Mouse (Mus musculus) urinary bladder, postnatal 36 days (tissue): ENCODE data around the gene Ift81.
"Not testable (repeated sequence)": the region's sequence is repeated elsewhere in the genome, so short reads cannot be mapped to it uniquely, and the experiment has no call there.

Experiments used
- DNase-seq, 2 experiments: peaks; one replicate each; pipeline ENCODE4 v3.0.0; 2022; ENCODE audit warnings: low spot score in 2 of 2, mixed read lengths in 1 of 2

The Ift81 gene

DNA sequence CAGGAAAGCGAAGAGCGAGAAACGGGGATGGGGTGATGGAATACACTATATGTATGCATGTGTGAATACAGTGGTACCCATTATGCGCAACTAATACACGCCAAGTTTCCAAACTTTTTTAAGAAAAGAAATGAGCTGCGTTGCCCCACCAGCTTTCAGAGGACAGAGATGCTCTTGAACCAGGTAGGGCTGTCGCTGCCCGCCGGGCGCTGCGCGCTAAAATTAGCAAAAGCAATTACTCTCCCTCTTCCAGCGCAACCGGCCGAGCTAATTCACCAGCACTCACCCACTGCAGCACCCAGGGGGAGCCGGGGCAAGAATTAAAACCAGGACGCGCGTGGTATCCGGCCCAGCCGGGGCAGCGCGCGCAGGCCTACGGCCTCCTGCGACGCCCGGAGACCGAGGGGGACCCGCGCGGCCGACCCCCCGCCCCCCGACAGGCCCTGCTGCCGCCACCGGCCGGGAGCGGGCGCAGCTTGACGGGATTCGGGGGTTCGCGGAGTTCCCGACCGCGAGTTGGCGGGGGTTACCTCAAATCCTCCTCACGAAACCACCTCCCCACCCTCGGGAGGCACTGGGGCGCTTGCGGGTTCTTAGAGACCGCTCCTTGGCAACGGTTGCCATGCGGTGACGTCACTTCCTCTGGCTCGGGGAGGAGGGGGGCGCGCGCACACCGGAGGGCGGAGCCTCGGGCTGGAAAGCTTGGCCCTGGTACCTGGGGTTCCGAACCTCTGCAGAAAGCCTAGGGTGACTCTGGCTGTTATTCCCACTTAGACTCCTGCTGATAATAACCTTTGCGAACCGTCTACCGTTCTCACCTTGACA is at the start of gene Ift81:
Ift81 (minus strand) TSS at position 611 of the 825 bp plus-strand sequence.
- peak; percentile 89 to 92 for DNase-seq

DNA sequence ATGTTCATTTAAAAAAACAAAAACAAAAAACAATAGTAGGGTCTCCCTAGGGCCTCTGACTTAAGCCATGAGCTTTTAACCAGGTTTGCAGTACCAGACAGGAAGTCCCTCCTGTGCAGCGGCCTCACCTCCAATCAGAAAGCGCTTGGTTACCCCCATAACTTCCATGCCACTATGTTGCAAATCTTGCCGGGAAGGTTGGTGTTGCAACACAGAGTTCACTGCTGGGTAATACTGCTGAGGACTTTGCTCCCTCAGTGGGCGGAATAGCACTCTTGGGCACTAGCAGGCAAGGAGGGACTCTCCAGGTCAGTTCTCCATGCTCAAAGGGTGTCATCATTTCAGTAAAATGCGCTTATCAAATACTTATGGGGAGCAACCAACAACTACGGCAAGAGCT is 48.2 kb upstream of the Ift81 start:
- no peak for DNase-seq

DNA sequence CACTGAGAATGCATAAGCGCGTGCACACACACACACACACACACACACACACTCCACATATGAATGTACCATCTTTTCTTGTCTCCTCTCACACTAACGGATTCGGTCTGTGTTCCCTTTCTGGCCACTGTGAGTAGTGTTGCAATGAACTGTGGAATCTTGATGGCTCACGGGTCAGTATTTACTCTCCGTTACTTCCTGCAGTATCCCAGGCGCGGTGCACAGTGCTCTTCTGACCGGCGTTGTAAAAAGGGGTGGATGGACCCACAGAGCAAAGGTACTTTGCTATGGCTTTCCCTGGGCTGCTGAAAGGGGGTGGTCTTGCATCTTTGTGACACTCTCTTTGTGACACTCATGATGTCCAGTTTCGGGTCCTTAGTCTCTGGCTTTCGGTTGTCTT is 42.5 kb upstream of the Ift81 start:
- DNase-seq: no peak

DNA sequence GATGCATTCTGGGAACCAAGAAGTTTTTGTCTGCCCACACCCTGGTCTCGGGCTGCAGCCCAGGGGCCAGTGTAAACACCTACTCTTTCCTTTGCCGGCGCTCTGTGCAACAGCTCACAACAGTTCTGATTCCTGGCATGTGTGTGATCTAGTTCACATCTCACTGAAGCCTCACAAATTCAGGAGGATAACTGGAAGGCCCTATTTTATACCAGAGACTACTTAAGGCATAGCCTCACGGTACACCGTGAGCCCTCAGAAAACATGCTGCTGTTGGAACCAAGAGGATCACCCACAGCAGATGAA is 39.9 kb upstream of the Ift81 start:
- no peak for DNase-seq

DNA sequence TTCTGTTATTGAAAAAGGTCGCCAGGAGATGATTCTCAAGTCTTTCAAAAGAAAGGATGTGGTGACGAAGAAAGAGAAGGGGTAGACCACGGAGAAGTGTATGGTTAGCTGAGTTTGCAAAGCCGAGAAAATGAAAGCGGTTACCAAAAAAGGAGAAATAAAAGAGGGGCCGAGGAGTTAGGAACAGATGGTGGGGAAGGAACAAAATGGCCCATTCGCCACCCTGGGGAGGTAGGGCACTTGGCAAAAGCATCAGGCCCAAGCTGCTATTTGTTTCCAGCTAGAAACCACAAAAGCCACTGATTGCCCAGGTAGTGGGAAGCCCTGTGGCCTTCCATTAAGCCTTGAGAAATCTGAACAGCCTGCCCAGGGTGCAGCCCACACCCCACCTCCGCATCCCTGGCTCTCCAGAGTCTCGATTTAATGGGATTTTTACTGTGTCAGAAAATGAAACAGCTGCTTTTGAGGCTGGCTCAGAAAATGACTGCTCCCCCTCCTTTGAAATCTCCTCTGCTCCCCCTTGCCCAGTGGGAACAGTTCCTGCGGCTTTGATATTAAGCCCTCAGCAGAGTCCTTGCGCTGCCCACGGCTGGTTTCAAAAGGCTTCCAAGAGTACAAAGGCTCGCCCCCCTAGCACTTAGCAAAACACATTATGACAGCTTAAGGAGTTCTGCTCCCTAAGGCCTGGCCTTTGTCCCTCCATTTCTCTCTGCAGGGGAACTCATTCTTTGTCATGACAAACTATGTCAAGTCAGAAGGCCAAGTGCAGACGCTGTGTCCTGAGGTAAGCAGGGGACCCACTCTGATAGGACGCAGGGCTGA is 39.3 kb upstream of the Ift81 start:
- peak in 1 of 2 experiments; percentile 10 for DNase-seq

DNA sequence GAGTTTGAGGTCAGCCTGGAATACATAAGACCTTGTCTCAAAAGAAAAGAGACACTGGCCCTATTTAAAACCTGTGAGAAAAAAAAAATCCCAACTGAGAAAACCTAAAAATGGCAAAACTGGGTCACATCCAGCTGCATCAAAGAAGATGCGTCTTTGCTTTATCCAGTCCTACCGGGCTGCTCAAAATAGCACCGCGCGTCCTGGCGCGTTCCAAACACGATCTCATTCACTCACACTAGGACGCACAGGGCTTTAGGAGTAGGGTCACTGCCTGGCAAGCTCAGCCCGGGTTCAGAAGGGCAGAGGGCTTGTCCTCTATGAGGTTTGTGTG is 38.8 kb upstream of the Ift81 start:
- no peak for DNase-seq

DNA sequence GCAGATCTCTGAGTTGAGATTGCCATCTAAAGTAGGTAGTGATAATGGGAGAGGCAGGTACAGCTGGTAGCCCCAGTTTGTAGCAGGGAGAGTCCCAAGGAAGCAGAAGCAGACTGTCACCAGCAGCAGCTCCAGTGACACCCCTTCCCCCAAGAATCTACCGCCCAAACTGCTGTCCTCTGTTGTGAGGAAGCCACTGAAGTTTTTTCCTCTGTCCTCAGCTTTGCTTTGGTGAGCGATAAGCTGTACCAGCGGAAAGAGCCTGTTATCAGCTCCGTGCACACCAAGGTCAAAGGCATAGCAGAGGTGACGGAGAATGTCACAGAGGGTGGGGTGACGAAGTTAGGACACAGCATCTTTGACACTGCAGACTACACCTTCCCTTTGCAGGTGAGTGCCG is 38.2 kb upstream of the Ift81 start:
- no peak for DNase-seq

DNA sequence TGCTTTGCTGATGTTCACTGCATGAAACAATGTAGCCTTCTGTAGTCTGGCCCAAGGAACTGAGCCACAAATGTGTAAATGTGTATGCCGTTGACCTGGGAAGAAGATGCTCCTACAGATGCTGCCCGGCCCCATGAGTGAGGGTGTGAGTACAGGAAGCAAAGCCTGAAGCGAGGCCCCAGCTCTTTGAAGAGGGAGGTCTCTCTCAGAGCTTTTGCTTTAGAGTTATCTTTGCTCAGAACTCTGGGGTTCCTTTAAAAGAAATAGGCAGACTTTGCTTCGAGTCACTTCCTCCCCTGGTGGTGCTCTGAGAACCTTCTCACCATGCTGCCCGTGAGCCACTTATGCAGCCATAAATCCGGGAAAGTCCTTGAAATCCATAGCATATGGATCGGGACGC is 35.8 kb upstream of the Ift81 start:
- no peak for DNase-seq

DNA sequence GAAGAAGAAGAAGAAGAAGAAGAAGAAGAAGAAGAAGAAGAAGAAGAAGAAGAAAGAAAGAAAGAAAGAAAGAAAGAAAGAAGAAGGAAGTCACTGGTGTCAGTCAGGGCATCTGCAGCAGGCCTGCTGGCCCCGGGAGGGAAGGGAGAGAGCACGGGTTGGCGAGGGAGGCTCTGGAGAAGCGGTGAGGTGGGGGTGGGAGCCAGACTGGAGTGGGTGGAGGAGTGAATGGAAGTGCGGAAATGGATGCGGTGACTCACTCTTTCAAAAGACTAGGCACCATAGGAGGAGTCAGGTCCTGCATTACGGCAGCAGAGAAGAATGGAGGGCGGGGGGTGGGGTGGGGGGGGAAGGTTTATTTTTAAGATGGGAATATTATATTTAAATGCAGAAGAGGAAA is 34.9 kb upstream of the Ift81 start:
- no peak for DNase-seq

DNA sequence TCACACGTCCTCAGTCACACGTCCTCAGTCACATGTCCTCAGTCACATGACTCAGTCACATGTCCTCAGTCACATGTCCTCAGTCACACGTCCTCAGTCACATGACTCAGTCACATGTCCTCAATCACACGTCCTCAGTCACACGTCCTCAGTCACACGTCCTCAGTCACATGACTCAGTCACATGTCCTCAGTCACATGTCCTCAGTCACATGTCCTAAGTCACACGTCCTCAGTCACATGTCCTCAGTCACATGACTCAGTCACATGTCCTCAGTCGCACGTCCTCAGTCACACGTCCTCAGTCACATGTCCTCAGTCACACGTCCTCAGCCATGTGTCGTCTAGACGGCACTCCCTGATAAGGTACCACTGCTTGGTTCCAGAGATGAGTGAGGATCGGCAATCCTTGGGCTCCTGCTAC is 33.6 kb upstream of the Ift81 start:
- not testable (repeated sequence) for DNase-seq

DNA sequence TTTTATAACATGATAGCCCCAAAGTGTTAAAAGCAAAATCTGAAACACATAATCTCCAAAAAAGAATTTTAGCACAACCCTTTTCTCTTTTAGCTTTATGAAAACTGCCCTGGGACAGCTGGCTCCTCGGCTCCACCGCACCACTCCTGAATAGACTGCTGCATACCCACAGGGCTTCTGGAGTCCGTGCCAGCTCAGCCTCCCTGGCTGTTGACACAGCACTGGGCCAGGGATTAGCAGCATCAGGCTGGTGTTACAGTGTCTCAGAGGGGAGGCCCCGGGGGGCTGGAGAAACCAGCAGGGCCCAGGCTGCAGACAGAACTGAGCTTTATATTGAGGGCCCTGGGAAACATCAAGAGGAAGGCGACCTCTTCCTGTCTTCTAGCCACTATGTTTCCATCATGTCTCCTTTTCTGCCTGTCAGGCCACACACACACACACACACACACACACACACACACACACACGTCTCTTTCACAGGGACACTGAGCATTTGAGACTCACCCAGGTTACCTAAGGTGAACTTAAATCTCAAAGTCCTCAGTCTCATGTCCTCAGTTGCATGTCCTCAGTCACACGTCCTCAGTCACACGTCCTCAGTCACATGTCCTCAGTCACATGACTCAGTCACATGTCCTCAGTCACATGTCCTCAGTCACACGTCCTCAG is 33.1 kb upstream of the Ift81 start:
- no peak for DNase-seq

DNA sequence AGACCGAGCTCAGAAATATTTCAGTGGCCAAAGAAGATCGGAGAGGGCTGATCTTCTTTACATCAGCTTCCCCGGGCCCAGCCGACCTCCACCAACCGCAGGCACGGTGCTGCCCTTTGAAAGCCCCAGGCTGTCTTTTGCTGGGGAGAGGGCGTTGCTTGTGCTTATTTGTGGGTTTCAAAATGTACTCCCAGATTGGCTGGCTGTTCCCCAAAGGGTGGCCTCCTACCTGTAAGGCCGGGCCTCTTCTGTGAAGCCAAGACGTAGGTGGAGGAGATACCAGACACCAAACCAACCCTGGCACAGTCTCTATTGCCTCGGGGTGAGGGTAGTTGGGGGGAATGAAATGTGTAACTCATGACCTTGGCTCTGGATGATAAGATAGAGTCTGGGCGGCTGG is 31.7 kb upstream of the Ift81 start:
- DNase-seq: no peak

DNA sequence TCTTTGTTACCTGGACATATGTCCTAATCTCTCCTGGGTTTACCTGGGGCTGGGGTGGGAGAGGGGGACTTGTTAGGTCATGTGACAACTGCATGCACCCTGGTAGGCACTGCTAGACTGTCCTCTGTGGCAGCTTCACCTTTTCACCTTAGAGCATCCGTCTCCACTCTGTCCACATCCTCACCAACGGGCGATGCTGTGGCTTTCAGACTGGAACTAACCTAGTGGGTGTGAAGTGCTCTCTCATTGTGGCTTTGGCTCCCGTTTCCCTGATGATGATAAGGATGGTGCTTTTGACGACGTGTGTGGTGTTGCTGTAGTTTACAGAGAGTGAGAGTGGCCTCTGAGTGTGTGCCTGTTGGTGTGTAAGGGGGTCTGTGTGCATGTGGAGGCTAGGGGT is 31.0 kb upstream of the Ift81 start:
- DNase-seq: no peak

DNA sequence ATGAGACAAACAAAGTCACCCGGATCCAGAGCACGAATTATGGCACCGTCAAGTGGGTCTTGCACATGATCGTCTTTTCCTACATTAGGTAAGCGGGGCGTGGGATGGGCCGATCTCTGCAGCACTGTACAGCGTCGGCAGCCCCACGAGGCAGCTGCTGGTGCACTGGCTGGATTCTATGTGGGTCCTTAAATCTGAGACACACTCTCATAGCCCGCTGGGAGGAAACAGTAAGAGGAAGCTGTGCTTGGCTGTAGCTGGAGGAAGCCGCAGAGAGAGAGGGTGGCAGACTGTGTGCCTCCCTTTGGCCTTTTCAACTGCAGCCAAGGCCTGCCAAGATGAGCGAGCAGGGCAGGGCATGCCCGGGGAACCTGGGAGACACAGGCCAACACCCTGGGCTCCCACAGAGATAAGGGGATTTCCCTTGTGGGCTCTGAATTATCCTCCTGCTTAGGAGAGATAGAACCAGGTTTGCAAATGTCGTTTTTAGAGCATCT is 29.8 kb upstream of the Ift81 start:
- DNase-seq: peak in 1 of 2 experiments; percentile 32

DNA sequence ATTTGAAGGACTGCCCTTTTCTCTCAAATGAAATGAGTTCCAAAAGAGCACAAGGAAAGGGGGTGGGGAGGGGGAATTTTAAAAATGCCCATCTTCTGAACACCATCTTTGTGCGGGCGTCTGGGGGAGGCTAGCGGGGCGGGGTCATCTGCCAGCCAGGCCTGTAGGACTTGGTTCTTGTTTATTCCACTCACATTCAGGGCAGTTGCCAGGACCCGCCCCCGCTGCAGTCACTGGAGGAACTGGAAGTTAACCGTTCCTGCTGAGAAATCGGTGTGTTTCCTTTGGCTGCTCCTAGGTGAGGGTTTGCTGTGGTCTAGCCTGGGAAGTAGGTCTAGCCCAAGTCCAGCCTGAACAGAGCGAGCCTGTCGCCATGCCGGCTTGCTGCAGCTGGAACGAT is 29.4 kb upstream of the Ift81 start, which contains the start of gene P2rx7:
P2rx7 (plus strand) TSS at position 211 of the 400 bp plus-strand sequence.
- peak; percentile 33 to 73 for DNase-seq

DNA sequence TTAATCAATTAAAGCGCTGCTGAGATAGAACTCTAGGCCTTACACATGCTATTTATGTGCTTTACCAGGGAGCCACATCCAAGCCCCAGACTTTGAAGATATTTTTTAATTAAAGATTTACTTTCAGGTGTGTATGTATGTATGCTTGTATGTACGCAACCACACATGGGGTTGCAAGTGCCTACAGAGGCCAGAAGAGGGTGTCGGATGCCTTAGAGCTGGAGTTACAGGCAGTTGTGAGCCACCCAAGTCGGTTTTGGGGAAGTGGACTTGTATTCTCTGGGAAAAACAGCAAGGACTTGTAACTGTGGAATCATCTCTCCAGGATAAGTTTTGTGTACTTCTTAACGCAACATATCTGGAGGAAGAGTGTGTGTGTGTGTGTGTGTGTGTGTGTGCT is 25.7 kb upstream of the Ift81 start:
- DNase-seq: no peak

DNA sequence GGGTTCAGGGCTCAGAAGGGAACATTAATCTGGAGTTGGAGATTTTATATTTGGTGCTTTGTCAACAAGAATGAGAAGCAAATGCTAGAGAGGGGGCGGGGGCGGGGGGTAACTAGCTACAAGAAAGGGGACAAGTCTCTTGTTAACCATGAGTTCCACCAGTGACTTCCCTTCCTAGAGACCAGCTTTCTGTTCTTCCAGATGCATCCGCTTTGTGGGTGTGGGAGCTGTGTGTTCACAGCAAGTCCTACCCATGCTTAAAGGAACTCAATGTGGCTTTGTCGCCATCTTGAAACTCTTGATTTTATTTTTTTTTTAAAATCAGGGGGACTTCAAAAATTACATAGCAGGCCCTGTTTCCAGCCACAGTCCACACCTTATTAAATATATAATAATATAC is 25.2 kb upstream of the Ift81 start:
- no peak for DNase-seq

DNA sequence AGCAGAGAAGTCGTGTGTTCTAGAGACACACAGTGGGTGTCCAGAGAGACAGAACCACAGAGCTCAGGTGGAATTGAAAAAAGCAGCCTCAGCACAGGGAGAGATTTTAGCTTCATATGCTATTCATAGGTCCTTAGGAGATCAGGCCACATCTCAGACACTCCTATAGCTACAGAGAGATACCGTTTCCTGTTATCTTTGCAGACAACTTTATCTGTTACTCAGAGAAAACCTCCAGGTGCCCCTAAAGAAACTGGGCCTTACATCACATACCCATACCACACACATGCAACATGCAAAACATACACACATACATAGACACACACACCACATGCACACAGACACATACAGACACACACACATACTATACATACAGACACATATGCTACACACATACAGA is 24.0 kb upstream of the Ift81 start:
- DNase-seq: no peak

DNA sequence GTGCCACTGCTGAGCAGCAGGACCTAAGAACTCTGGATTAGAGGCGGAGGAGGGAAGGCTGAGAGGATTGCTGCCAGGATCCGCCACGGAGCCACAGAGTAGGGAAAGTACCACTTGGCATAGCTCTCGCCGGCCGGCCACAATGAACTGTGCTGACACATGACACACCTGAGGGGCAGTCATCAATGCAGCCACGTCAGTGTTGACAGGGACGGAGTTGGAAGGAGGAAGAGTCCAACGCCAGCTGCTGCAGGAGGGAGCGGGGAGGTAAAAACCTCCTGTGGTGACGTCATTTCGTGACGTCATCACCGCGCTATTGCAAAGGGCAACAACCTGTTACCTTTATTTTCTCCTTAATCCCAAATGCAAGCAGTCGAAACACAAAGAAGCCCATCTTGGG is 22.6 kb upstream of the Ift81 start:
- DNase-seq: no peak

DNA sequence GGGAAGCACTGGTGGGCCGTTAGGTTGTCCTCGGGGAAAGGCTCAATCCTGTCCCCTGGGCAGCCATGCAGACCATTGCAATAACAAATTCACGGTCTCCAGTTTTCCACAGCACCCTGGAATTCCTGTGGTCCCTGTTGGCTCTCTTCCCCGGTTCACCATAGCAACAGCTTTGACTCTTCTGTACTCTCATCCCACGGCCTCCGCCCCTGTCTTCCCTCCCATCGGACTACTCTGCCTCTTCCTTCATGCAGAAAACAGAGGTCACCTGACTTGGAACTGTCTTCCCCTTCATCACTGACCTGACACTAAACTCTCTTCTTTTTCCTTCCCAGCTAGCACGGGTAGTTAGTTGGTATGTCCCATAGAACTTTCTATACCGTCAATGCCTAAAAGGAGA is 22.0 kb upstream of the Ift81 start:
- DNase-seq: no peak

DNA sequence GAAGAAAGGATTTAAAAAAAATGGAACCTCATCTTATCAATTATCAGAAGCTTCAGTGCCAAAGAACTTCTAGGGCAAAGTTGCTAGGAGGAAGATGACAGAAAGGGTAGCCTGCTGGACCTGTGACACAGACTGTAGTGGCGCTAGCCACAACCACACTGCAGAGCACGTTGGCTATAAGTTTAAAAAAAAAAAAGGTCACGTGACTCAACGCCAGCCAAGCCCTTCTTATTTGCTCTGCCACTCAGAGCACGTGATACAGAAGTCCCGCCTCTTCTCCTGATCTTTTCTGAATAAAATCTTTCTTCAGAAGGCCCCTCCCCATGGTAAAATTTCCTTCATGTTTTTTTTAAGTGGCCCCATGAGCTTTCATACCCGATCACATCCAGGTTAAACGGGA is 20.9 kb upstream of the Ift81 start:
- DNase-seq: no peak

DNA sequence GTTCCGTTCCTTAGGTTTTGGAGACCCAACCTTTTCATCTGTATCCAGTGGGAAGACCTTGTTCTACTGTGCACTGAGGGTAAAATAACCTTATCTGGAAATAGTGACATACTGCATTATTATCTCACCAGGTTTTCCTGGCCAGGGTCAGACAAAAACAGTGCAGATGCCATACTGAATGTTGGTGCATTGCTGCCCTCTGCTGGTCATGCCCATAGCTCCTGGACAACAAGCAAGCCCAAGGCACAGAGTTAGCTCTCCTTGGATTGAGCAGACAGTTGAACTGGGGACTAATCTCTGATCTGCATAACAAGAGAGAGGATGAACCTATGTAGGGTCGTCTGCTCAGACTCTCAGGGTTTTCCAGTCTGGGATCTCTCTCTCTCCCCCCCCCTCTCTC is 12.9 kb upstream of the Ift81 start:
- peak; percentile 82 to 88 for DNase-seq
